Comparison of ENCODE assay signal across 15 mouse cellular contexts in the genomic region with DNA sequence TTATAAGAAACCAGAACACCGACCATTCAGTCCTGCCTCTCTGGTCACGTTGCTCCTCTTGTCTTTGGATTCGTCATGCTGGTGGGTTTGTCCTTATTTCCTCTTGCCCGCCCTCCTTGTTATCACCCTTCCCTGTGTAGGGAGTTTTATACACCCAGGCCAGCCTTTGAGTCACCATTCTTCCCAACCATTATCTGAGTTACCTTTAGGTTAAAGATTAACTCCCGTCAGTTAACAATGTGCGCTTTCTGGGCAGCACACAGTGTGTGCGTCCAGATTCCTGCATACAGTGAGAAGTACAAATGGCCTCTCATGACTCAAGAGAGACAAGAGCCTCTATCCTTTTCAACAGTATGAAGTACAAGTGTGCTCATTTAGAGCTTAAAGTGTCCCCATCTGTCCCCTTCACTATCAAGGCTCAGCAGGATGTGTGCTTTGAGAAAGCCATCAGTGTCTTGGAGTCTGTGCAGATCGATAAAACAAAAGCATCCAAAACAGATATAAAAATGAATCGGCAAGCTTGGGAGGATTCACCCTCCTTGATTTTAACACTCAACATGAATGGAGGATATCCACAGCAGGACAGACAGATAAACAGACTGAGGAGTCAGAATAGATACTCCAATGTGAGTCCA. TPM values are rescaled to one million over a fixed set of nuclear protein-coding genes. Genes with fewer than 3 reads are reported as not detected.
DNase-seq lines count a peak whose midpoint lies in the region; ATAC-seq and TF ChIP-seq lines count a peak whose summit lies in the region.
"Had no signal": no experiment of that assay in that cellular context is flagged by ENCODE, and none has a peak within 500 bp of the region (broad histone marks: within the 10 kb centered on the region; RNA-seq: fewer than 3 reads in every experiment).

No protein-coding gene starts in this region.

- TF ChIP-seq CTCF in lung, postnatal 0 days (IDR thresholded peaks at IDR 0.05) = no peak
- no peak for TF ChIP-seq CTCF in lung, adult 2 months (IDR thresholded peaks at IDR 0.05; ENCODE audit: insufficient read depth, low read length)

- peaks cover 2 to 4% of the 10 kb centered on the region in 2 experiments; a peak in 2 of 4 replicates for H3K4me1 ChIP-seq in heart, embryonic 14.5 days (ENCODE audit: control insufficient read depth in 2 of 2, insufficient read depth in 2 of 2, low read length in 2 of 2)
- H3K4me1 ChIP-seq in heart, embryonic 10.5 days = peaks cover 6% of the 10 kb centered on the region
- H3K4me1 ChIP-seq in lung, postnatal 0 days (ENCODE audit: insufficient read depth, low read depth, low read length) = no peaks in the 10 kb centered on the region
- H3K4me1 ChIP-seq in lung, adult 2 months (ENCODE audit: control insufficient read depth, insufficient read depth, low read length) = no peaks in the 10 kb centered on the region
- peaks cover 11% of the 10 kb centered on the region for H3K4me1 ChIP-seq in liver, embryonic 12.5 days
- H3K4me1 ChIP-seq in stomach, embryonic 15.5 days = no peaks in the 10 kb centered on the region; the same call in 1 of the 2 replicates
- peaks cover 8% of the 10 kb centered on the region; the same call in 1 of the 2 replicates for H3K4me1 ChIP-seq in limb, embryonic 10.5 days
- H3K4me1 ChIP-seq: neural tube, embryonic 12.5 days had no signal

- no peak overlapping the region for H3K4me3 ChIP-seq in heart, embryonic 14.5 days (ENCODE audit: control insufficient read depth in 1 of 2, insufficient read depth in 1 of 2, low read depth in 1 of 2, low read length in 2 of 2)
- H3K4me3 ChIP-seq in heart, embryonic 10.5 days = no peak overlapping the region
- H3K4me3 ChIP-seq in lung, postnatal 0 days (ENCODE audit: low read depth, low read length) = peak overlapping the region; percentile 3; the same call in 1 of the 2 replicates
- no peak overlapping the region for H3K4me3 ChIP-seq in lung, adult 2 months (replicated peaks; ENCODE audit: extremely low read depth, low read depth, low read length)
- no peak overlapping the region for H3K4me3 ChIP-seq in liver, embryonic 12.5 days
- H3K4me3 ChIP-seq in stomach, embryonic 15.5 days (replicated peaks) = 0 out of 2 replicates have a peak overlapping the region, but pooled peaks have one; percentile 0
- no peak overlapping the region for H3K4me3 ChIP-seq in limb, embryonic 10.5 days
- H3K4me3 ChIP-seq: neural tube, embryonic 12.5 days had no signal

- WGBS in heart, embryonic 14.5 days = 30% methylated on average over 9 of the region's 9 CpGs
- 40% methylated on average over 9 of the region's 9 CpGs for WGBS in heart, embryonic 10.5 days
- WGBS in lung, postnatal 0 days = 47% methylated on average over 9 of the region's 9 CpGs
- WGBS in lung, adult 2 months = 57% methylated on average over 9 of the region's 9 CpGs
- 30% methylated on average over 9 of the region's 9 CpGs for WGBS in liver, embryonic 12.5 days (ENCODE audit: insufficient replicate concordance)
- WGBS in stomach, embryonic 15.5 days = 57% methylated on average over 9 of the region's 9 CpGs
- WGBS in limb, embryonic 10.5 days = 88% methylated on average over 9 of the region's 9 CpGs

- no peak for DNase-seq in heart, embryonic 10.5 days (ENCODE audit: low spot score)
- DNase-seq in lung, postnatal 0 days (ENCODE audit: low spot score) = peak; percentile 59
- DNase-seq in lung, adult 2 months = no peak
- DNase-seq in cerebellum, adult 9-10 months = no peak
- no peak for DNase-seq in limb, embryonic 10.5 days (ENCODE audit: low spot score)
- DNase-seq: adrenal gland, postnatal 14 days; cerebellum, postnatal 14 days; heart, postnatal 36 days; kidney, postnatal 4 days; retina, postnatal 1 day had no signal

- TF ChIP-seq EP300 in lung, postnatal 0 days (IDR thresholded peaks at IDR 0.05) = no peak

- no peaks in the 10 kb centered on the region for H3K27me3 ChIP-seq in heart, embryonic 14.5 days (ENCODE audit: control insufficient read depth, insufficient read depth, low read length)
- H3K27me3 ChIP-seq in heart, embryonic 10.5 days (ENCODE audit: insufficient read depth, poor library complexity, severe bottlenecking) = peaks cover 9% of the 10 kb centered on the region; the same call in 1 of the 2 replicates
- no peaks in the 10 kb centered on the region for H3K27me3 ChIP-seq in lung, postnatal 0 days (replicated peaks; ENCODE audit: insufficient read depth, low read length)
- H3K27me3 ChIP-seq in liver, embryonic 12.5 days (replicated peaks) = no peaks in the 10 kb centered on the region
- no peaks in the 10 kb centered on the region for H3K27me3 ChIP-seq in stomach, embryonic 15.5 days (replicated peaks)
- no peaks in the 10 kb centered on the region for H3K27me3 ChIP-seq in limb, embryonic 10.5 days (ENCODE audit: low read depth, poor library complexity, severe bottlenecking)
- H3K27me3 ChIP-seq: neural tube, embryonic 12.5 days had no signal

- ATAC-seq in heart, embryonic 14.5 days (ENCODE audit: insufficient number of reproducible peaks, insufficient read depth, low FRiP score, low read depth) = no peak
- ATAC-seq in lung, postnatal 0 days = peak; percentile 72
- ATAC-seq in liver, embryonic 12.5 days = peak; percentile 65
- ATAC-seq in stomach, embryonic 15.5 days (ENCODE audit: insufficient read depth, low FRiP score, low read depth) = peak; percentile 90
- ATAC-seq: midbrain, embryonic 16.5 days had no signal

- no peaks in the 10 kb centered on the region for H3K9me3 ChIP-seq in heart, embryonic 14.5 days (ENCODE audit: control insufficient read depth, low read length)
- H3K9me3 ChIP-seq in heart, embryonic 10.5 days = no peaks in the 10 kb centered on the region
- H3K9me3 ChIP-seq in lung, postnatal 0 days (ENCODE audit: low read length) = no peaks in the 10 kb centered on the region
- H3K9me3 ChIP-seq in liver, embryonic 12.5 days (replicated peaks) = no peaks in the 10 kb centered on the region
- H3K9me3 ChIP-seq in stomach, embryonic 15.5 days = no peaks in the 10 kb centered on the region
- H3K9me3 ChIP-seq in limb, embryonic 10.5 days (replicated peaks) = no peaks in the 10 kb centered on the region
- H3K9me3 ChIP-seq: neural tube, embryonic 12.5 days had no signal

- peak overlapping the region; percentile 34 for H3K4me2 ChIP-seq in heart, embryonic 14.5 days (ENCODE audit: low read length)
- peak overlapping the region; percentile 45 for H3K4me2 ChIP-seq in lung, postnatal 0 days (replicated peaks; ENCODE audit: low read depth, low read length)
- no peak overlapping the region for H3K4me2 ChIP-seq in liver, embryonic 12.5 days
- H3K4me2 ChIP-seq in stomach, embryonic 15.5 days = peak overlapping the region; percentile 27
- H3K4me2 ChIP-seq: neural tube, embryonic 12.5 days had no signal

- no peak for TF ChIP-seq POLR2A in lung, adult 2 months (IDR thresholded peaks at IDR 0.05; ENCODE audit: borderline replicate concordance, extremely low read depth, low read depth, low read length)

- no peaks in the 10 kb centered on the region for H3K36me3 ChIP-seq in heart, embryonic 14.5 days (ENCODE audit: control insufficient read depth, insufficient read depth, low read length)
- no peaks in the 10 kb centered on the region for H3K36me3 ChIP-seq in heart, embryonic 10.5 days
- H3K36me3 ChIP-seq in lung, postnatal 0 days (ENCODE audit: insufficient read depth, low read length) = no peaks in the 10 kb centered on the region
- H3K36me3 ChIP-seq in liver, embryonic 12.5 days = no peaks in the 10 kb centered on the region
- no peaks in the 10 kb centered on the region for H3K36me3 ChIP-seq in stomach, embryonic 15.5 days
- H3K36me3 ChIP-seq in limb, embryonic 10.5 days = no peaks in the 10 kb centered on the region
- H3K36me3 ChIP-seq: neural tube, embryonic 12.5 days had no signal

- no peak overlapping the region for H3K27ac ChIP-seq in heart, embryonic 14.5 days (replicated peaks in 1 of 2; ENCODE audit: control insufficient read depth in 1 of 2, insufficient read depth in 1 of 2, low read depth in 2 of 2, low read length in 2 of 2)
- H3K27ac ChIP-seq in heart, embryonic 10.5 days = no peak overlapping the region
- H3K27ac ChIP-seq in lung, postnatal 0 days (ENCODE audit: low read length) = peak overlapping the region; percentile 47; the same call in 1 of the 2 replicates
- H3K27ac ChIP-seq in liver, embryonic 12.5 days = no peak overlapping the region
- peak overlapping the region; percentile 86 for H3K27ac ChIP-seq in stomach, embryonic 15.5 days
- H3K27ac ChIP-seq in limb, embryonic 10.5 days = no peak overlapping the region
- H3K27ac ChIP-seq: neural tube, embryonic 12.5 days had no signal

- H3K9ac ChIP-seq in heart, embryonic 14.5 days (ENCODE audit: low read length) = no peak overlapping the region
- H3K9ac ChIP-seq in lung, postnatal 0 days (replicated peaks; ENCODE audit: low read depth) = no peak overlapping the region
- no peak overlapping the region for H3K9ac ChIP-seq in liver, embryonic 12.5 days
- no peak overlapping the region for H3K9ac ChIP-seq in stomach, embryonic 15.5 days
- H3K9ac ChIP-seq: neural tube, embryonic 12.5 days had no signal

RNA-seq across cellular contexts. Expression of gene Ccn2, which starts 34.0 kb away (rescaled TPM):
- 21.3 and 29.5 TPM in 2 replicates for polyA plus RNA-seq in heart, embryonic 14.5 days (2014; fragmentation: Nextera tagmentation; extraction: Ambion mirVana)
- polyA plus RNA-seq in heart, embryonic 10.5 days (2016; fragmentation: Nextera tagmentation; extraction: Ambion mirVana) = 20.5 and 32.0 TPM in 2 replicates
- polyA plus RNA-seq in lung, postnatal 0 days (2015; fragmentation: Nextera tagmentation; extraction: Ambion mirVana) = 54.8 and 71.1 TPM in 2 replicates
- polyA plus RNA-seq in lung, adult 2 months (2012; rRNA removed) = 199 and 433 TPM in 2 replicates
- polyA plus RNA-seq in liver, embryonic 12.5 days (2016; fragmentation: Nextera tagmentation; extraction: Ambion mirVana) = 1.4 and 2.3 TPM in 2 replicates
- polyA plus RNA-seq in stomach, embryonic 15.5 days (2015; fragmentation: Nextera tagmentation; extraction: Ambion mirVana) = 11.4 and 15.6 TPM in 2 replicates
- polyA plus RNA-seq in limb, embryonic 10.5 days (2016; fragmentation: Nextera tagmentation; extraction: Ambion mirVana) = 4.0 and 4.3 TPM in 2 replicates

Comparison
In these comparisons a context has a peak if more than half of its experiments do, and no peak if none do; other contexts are left out.
1. H3K4me3 ChIP-seq: peak in lung, postnatal 0 days (single experiment) and stomach, embryonic 15.5 days (single experiment); none in heart, embryonic 14.5 days (0 of 2), heart, embryonic 10.5 days (single experiment), lung, adult 2 months (single experiment), liver, embryonic 12.5 days (single experiment) and limb, embryonic 10.5 days (single experiment).
2. H3K27ac ChIP-seq: peak in lung, postnatal 0 days (single experiment) and stomach, embryonic 15.5 days (single experiment); none in heart, embryonic 14.5 days (0 of 2), heart, embryonic 10.5 days (single experiment), liver, embryonic 12.5 days (single experiment) and limb, embryonic 10.5 days (single experiment).